13 mouse cellular contexts compared by ENCODE assay signal in the genomic region with DNA sequence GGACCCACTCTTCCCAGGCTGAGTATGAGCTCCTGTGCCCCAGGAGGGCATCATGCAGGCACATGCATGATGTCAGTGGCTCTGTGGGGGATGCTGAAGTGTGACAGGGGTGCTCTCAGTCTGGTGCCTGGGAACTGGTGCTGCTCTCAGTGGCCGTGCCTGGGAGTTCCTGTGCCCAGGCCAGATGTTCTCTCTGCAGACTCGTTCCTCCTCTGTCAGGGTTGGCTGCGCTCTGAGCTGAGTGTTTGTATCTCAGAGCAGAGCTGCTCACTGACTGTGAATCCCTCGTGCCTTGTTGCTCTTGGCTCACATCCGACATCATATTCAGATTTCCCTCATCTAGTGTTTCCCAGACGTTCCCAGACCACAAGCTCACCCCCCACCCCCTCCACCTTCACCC.
DNase-seq lines count a peak whose midpoint lies in the region; ATAC-seq and TF ChIP-seq lines count a peak whose summit lies in the region.
"Had no signal": no experiment of that assay in that cellular context is flagged by ENCODE, and none has a peak within 500 bp of the region (broad histone marks: within the 10 kb centered on the region; RNA-seq: fewer than 3 reads in every experiment).

No protein-coding gene starts in this region.

- H3K36me3 ChIP-seq in hindbrain, embryonic 13.5 days: no peaks in the 10 kb centered on the region
- H3K36me3 ChIP-seq in neural tube, embryonic 14.5 days (ENCODE audit: control insufficient read depth, insufficient read depth, low read length): no peaks in the 10 kb centered on the region

- CTCF ChIA-PET in Patski (lab: Charles Lee): interaction anchor here (0.7 kb wide), 1 partner anchor 371 kb away, joined by 3 read pairs; no protein-coding TSS in a partner anchor

- H3K4me2 ChIP-seq in hindbrain, embryonic 13.5 days: no peak overlapping the region
- H3K4me2 ChIP-seq in neural tube, embryonic 14.5 days (ENCODE audit: low read depth, low read length): no peak overlapping the region

- no peaks in the 10 kb centered on the region for H3K27me3 ChIP-seq in Patski
- H3K27me3 ChIP-seq in hindbrain, embryonic 13.5 days: no peaks in the 10 kb centered on the region
- no peaks in the 10 kb centered on the region for H3K27me3 ChIP-seq in neural tube, embryonic 14.5 days (ENCODE audit: control insufficient read depth, insufficient read depth, low read length)

- DNase-seq in lung, postnatal 10 days: peak; percentile 9
- no peak for DNase-seq in lung, adult 2 months
- peak; percentile 92 for DNase-seq in Patski (ENCODE audit: low read depth, low spot score)
- DNase-seq in frontal cortex, adult 2 months (ENCODE audit: extremely low spot score in 1 of 2, low spot score in 1 of 2): no peak
- no peak for DNase-seq in urinary bladder, postnatal 10 days (ENCODE audit: low spot score)
- DNase-seq: cerebellum, adult 2 months; layer of hippocampus, postnatal 36 days; lung, postnatal 4 days had no signal

- no peaks in the 10 kb centered on the region for H3K9me3 ChIP-seq in hindbrain, embryonic 13.5 days
- no peaks in the 10 kb centered on the region for H3K9me3 ChIP-seq in neural tube, embryonic 14.5 days (ENCODE audit: control insufficient read depth, low read length)

- in situ Hi-C loops in Patski (cut with MboI; ENCODE audit: low pct_unique_long_range_greater_than_20kb): loop anchor here (10.0 kb wide), 1 partner anchor 379 kb away; a partner anchor contains a TSS

- H3K4me1 ChIP-seq in lung, adult 2 months (ENCODE audit: control insufficient read depth, insufficient read depth, low read length): no peaks in the 10 kb centered on the region
- peaks cover 22% of the 10 kb centered on the region for H3K4me1 ChIP-seq in hindbrain, embryonic 13.5 days (replicated peaks)
- no peaks in the 10 kb centered on the region for H3K4me1 ChIP-seq in neural tube, embryonic 14.5 days (ENCODE audit: control insufficient read depth, insufficient read depth, low read length)

- WGBS in lung, adult 2 months: 54% methylated on average over 6 of the region's 6 CpGs
- whole genome bisulfite sequencing in hindbrain, embryonic 13.5 days: 38% methylated on average over 6 of the region's 6 CpGs
- WGBS in neural tube, embryonic 14.5 days: 36% methylated on average over 6 of the region's 6 CpGs

- no peak overlapping the region for H3K27ac ChIP-seq in hindbrain, embryonic 13.5 days
- H3K27ac ChIP-seq in neural tube, embryonic 14.5 days (ENCODE audit: low read depth, low read length): no peak overlapping the region
- H3K27ac ChIP-seq: stomach, postnatal 0 days had no signal

- no peak for TF ChIP-seq POLR2A in lung, adult 2 months (IDR thresholded peaks at IDR 0.05; ENCODE audit: borderline replicate concordance, extremely low read depth, low read depth, low read length)

- ATAC-seq in Patski: peak; percentile 96
- peak; percentile 59 for ATAC-seq in hindbrain, embryonic 13.5 days (ENCODE audit: low FRiP score)
- peak; percentile 79; the same call in 1 of the 2 replicates for ATAC-seq in neural tube, embryonic 14.5 days (ENCODE audit: low read depth)
- ATAC-seq: forebrain, embryonic 16.5 days; inflammation-experienced regulatory T-cells, adult 6 months had no signal

- H3K9ac ChIP-seq in hindbrain, embryonic 13.5 days: no peak overlapping the region
- H3K9ac ChIP-seq in neural tube, embryonic 14.5 days (replicated peaks; ENCODE audit: low read depth, low read length): no peak overlapping the region

- no peak for TF ChIP-seq CTCF in lung, adult 2 months (IDR thresholded peaks at IDR 0.05; ENCODE audit: insufficient read depth, low read length)
- TF ChIP-seq CTCF in Patski (IDR thresholded peaks at IDR 0.05): no peak

- POLR2A ChIA-PET in Patski (lab: Charles Lee): no interaction called here

- H3K4me3 ChIP-seq in lung, adult 2 months (replicated peaks; ENCODE audit: extremely low read depth, low read depth, low read length): no peak overlapping the region
- H3K4me3 ChIP-seq in hindbrain, embryonic 13.5 days: no peak overlapping the region
- H3K4me3 ChIP-seq in neural tube, embryonic 14.5 days (ENCODE audit: low read depth, low read length): no peak overlapping the region

Comparison
In these comparisons a context has a peak if more than half of its experiments do, and no peak if none do; other contexts are left out.
1. DNase-seq: peak in lung, postnatal 10 days (single experiment) and Patski (single experiment); none in lung, adult 2 months (single experiment), frontal cortex, adult 2 months (0 of 2) and urinary bladder, postnatal 10 days (single experiment).
2. Peak in every context shown above with its lines, with median percentiles within 50 percentile points of each other: ATAC-seq.